Mouse (Mus musculus): ENCODE data around the gene Pus1. TPM values are rescaled to one million over a fixed set of nuclear protein-coding genes. Genes with fewer than 3 reads are reported as not detected.
A peak's percentile ranks its signal among the peaks of the same experiment; 100 is the strongest.
"Not testable (repeated sequence)": the region's sequence is repeated elsewhere in the genome, so short reads cannot be mapped to it uniquely, and the experiment has no call there.

Pus1 gene
- polyA plus RNA-seq, 1 experiment from 2014 or later: 26.8 TPM

DNA sequence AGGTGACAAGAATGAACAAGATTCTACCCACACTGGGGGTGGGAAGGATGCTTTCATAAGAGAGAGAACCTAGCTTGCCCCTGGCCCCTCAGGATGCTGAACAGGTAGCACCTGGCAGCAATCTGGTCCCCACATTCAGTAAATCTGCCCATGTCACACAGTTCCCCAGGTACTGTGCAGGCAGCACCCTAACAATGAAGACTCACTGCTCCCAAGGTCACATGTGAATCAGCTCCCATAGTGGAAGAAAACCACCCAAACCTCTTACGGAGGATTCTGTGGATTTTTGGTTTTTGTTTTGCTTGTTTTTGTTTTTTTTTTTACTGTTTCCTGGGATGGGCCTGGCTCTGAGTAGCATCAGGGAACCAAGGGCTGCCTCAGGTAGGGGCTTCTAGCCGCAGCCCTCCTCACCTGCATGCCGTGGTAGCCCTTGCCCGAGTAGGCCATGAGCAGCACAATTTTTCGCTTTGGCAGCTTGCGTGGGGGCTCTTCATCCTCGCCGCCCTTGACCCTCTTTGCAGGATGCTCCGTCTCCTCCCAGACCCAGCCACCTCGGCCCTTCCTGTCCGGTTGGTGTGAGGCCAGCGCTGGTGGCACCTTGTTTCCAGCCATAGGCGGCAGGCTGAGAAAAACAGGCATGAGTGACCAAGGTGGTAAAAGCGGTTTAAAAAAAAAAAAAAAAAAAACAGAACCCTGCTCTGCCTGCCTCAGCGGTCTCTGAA is 1.0 kb downstream of the Pus1 start:
- Histone ChIP-seq H3K4me2 (replicated peaks) (peak overlapping the region; percentile 97), H3K4me1 (peaks cover 15% of the 10 kb centered on the region), H3K4me3 (peak overlapping the region; percentile 86), H3K27ac (replicated peaks) (no peak overlapping the region), H3K9ac (replicated peaks) (peak overlapping the region; percentile 84), H3K36me3 (peaks cover 43% of the 10 kb centered on the region), H3K27me3 (no peaks in the 10 kb centered on the region), H3K9me3 (no peaks in the 10 kb centered on the region)
- ATAC-seq (ENCODE audit: low FRiP score, low read depth): no peak
- 25% methylated on average over 15 of the region's 15 CpGs for WGBS

GRCm38 (mm10) chr5:110778263-110778662 is 2.2 kb downstream of the Pus1 start:
- Histone ChIP-seq H3K27me3 (no peaks in the 10 kb centered on the region), H3K36me3 (peaks cover 50% of the 10 kb centered on the region), H3K27ac (replicated peaks) (no peak overlapping the region), H3K4me1 (peaks cover 15% of the 10 kb centered on the region), H3K4me3 (no peak overlapping the region), H3K9me3 (no peaks in the 10 kb centered on the region), H3K9ac (replicated peaks) (no peak overlapping the region), H3K4me2 (replicated peaks) (no peak overlapping the region)
- no peak for ATAC-seq (ENCODE audit: low FRiP score, low read depth)
- 92% methylated on average over 12 of the region's 12 CpGs for WGBS

DNA sequence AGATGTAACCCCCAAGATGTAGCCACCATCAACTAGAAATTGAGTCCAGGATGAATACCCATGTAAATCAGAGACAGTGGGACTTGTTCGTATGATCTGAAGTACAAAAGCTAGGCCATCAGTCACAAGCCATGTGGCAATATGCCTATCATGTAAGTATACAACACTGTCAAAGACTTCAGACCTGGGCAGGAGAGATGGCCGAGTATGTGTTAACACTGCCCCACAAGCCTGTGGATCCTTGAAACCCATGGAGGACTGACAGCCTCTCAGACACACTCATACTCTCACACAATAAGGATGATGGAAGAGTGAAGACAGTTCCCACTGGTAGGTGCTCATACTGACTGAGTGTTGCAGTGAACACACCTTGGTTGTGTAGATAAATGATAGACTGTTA is 4.3 kb downstream of the Pus1 start:
- H3K9ac ChIP-seq (replicated peaks): no peak overlapping the region
- H3K4me2 ChIP-seq (replicated peaks): no peak overlapping the region
- H3K36me3 ChIP-seq: peaks cover 50% of the 10 kb centered on the region
- no peak for ATAC-seq (ENCODE audit: low FRiP score, low read depth)
- no peak overlapping the region for H3K27ac ChIP-seq (replicated peaks)
- peaks cover 19% of the 10 kb centered on the region for H3K4me1 ChIP-seq
- WGBS: 89% methylated on average over 2 of the region's 2 CpGs
- H3K4me3 ChIP-seq: no peak overlapping the region
- H3K9me3 ChIP-seq: no peaks in the 10 kb centered on the region
- H3K27me3 ChIP-seq: no peaks in the 10 kb centered on the region

DNA sequence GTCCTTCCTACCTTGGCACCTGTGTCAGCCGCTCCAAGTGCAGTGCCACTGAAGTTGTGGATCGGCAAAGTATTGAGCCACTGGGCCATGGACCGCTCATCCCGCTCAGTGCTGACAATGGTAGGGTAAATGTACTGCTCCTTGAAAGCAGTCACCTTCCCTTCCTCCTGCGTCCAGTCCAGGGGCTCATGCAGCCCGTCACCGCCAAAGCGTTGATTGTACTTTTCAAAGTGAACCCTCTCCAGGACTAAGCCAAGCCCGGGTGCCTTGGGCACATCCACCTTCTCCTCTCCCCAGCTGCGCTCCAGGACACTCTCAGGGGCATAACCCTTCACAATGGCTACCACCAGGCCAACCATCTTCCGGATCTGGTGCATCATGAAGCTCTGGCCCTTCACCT is 5.9 kb downstream of the Pus1 start:
- peaks cover 50% of the 10 kb centered on the region for H3K36me3 ChIP-seq
- H3K9me3 ChIP-seq: no peaks in the 10 kb centered on the region
- H3K4me3 ChIP-seq: no peak overlapping the region
- no peak overlapping the region for H3K9ac ChIP-seq (replicated peaks)
- no peaks in the 10 kb centered on the region for H3K27me3 ChIP-seq
- H3K27ac ChIP-seq (replicated peaks): no peak overlapping the region
- WGBS: 96% methylated on average over 11 of the region's 11 CpGs
- ATAC-seq (ENCODE audit: low FRiP score, low read depth): no peak
- no peak overlapping the region for H3K4me2 ChIP-seq (replicated peaks)
- H3K4me1 ChIP-seq: peaks cover 10% of the 10 kb centered on the region

DNA sequence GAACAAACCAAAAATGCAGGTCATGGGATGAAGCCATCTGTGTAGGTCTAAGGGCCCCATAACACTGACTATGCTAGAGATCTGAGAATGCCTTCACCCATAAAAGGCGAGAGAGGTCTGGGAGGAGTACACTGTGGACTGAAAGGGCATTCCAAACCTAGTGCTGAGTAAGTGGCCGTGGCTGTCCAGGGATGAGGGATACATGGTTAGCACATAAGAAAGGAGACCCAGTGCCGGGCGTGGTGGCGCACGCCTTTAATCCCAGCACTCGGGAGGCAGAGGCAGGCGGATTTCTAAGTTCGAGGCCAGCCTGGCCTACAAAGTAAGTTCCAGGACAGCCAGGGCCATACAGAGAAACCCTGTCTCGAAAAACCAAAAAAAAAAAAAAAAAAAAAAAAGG is 7.5 kb downstream of the Pus1 start:
- H3K36me3 ChIP-seq: peaks cover 43% of the 10 kb centered on the region

DNA sequence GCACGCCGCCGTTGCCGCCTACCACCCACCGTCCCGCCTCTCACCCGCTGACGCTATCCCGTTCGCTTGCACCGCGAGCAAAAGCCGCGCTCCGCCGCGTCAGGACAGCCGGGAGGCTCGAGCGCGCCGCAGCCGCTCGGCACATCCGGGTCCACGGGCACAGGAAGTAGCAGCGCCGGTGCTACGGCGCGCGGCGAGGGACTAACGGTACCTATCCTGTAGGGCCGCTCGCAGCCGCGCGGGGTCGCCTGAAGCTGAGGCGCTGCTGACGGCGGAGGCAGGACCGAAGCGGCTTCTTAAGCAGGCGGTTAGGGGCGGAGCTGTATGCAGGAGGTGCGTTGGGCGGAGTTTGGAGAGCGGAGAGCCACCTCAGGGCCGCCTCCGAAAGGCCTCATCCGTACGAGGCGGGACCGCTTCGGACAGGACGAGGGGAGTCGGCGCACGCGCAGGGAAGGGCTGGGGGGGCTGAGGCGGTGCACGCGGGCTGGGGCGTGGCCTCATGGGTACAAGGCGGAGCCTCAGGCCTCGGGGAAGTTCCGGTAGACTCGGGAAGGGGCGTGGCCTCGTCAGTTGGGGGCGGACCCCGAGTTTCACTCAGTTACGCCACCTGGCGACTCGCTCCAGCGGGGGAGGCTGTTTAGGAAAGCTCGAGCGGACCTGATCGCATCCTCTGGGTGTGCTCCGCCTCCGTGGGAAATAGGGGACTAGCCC is 9.9 kb downstream of the Pus1 start, which contains the start of gene Ep400:
TSS of gene Ep400 (minus strand) at position 270 of the 711 bp plus-strand sequence.
- Histone ChIP-seq H3K9me3 (no peaks in the 10 kb centered on the region), H3K27me3 (no peaks in the 10 kb centered on the region), H3K4me1 (peaks cover 21% of the 10 kb centered on the region), H3K27ac (replicated peaks) (peak within 1 kb of the TSS; percentile 96), H3K4me3 (peak within 1 kb of the TSS; percentile 88), H3K4me2 (replicated peaks) (peak within 1 kb of the TSS; percentile 84), H3K9ac (replicated peaks) (peak within 1 kb of the TSS; percentile 92), H3K36me3 (peaks cover 23% of the 10 kb centered on the region)
- under 1% methylated on average over 83 of the region's 83 CpGs for WGBS
- ATAC-seq (ENCODE audit: low FRiP score, low read depth): peak; percentile 97

More for the DNA sequence above, 7.5 kb downstream of the Pus1 start:
- WGBS: 90% methylated on average over 10 of the region's 10 CpGs
- H3K4me1 ChIP-seq: peaks cover 21% of the 10 kb centered on the region
- not testable (repeated sequence) for H3K4me2 ChIP-seq (replicated peaks); H3K9ac ChIP-seq (replicated peaks); H3K27ac ChIP-seq (replicated peaks); H3K4me3 ChIP-seq; H3K9me3 ChIP-seq; ATAC-seq (ENCODE audit: low FRiP score, low read depth); H3K27me3 ChIP-seq

GRCm38 (mm10) chr5:110770031-110770445 is 10.4 kb downstream of the Pus1 start:
- Histone ChIP-seq H3K4me1 (peaks cover 21% of the 10 kb centered on the region), H3K4me2 (replicated peaks) (peak overlapping the region; percentile 84), H3K9ac (replicated peaks) (peak overlapping the region; percentile 92), H3K9me3 (no peaks in the 10 kb centered on the region), H3K36me3 (peaks cover 18% of the 10 kb centered on the region), H3K4me3 (peak overlapping the region; percentile 88), H3K27ac (replicated peaks) (peak overlapping the region; percentile 96), H3K27me3 (no peaks in the 10 kb centered on the region)
- ATAC-seq (ENCODE audit: low FRiP score, low read depth): no peak
- 0% methylated on average over 30 of the region's 58 CpGs for WGBS

DNA sequence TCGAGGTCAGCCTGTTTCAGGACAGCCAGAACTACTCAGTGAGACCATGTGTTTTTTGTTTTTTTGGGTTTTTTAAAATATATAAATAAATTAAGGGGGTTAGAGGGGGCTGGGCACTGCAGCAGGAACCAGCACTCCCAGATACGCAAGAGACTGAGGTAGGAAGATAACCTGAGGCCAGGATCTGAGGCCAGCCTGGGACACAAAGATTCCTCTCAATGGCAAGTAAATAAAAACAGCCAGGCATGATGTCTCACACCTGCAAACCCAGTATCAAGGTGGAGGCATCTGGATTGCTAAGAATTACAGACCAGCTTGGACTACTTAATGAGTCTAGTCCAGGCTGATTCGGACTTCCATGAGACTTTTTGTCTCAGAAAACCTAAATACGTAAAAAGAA is 11.2 kb downstream of the Pus1 start:
- no peaks in the 10 kb centered on the region for H3K9me3 ChIP-seq
- H3K27ac ChIP-seq (replicated peaks): peak overlapping the region; percentile 96; the same call in 1 of the 2 replicates
- H3K4me1 ChIP-seq: peaks cover 21% of the 10 kb centered on the region
- H3K27me3 ChIP-seq: no peaks in the 10 kb centered on the region
- peak overlapping the region; percentile 92 for H3K9ac ChIP-seq (replicated peaks)
- H3K36me3 ChIP-seq: peaks cover 10% of the 10 kb centered on the region
- no peak for ATAC-seq (ENCODE audit: low FRiP score, low read depth)
- peak overlapping the region; percentile 84 for H3K4me2 ChIP-seq (replicated peaks)
- peak overlapping the region; percentile 88 for H3K4me3 ChIP-seq
- WGBS: 66% methylated on average over 4 of the region's 4 CpGs

GRCm38 (mm10) chr5:110763890-110764289 is 16.6 kb downstream of the Pus1 start:
- no peak overlapping the region for H3K4me2 ChIP-seq (replicated peaks)
- H3K9me3 ChIP-seq: no peaks in the 10 kb centered on the region
- no peak for ATAC-seq (ENCODE audit: low FRiP score, low read depth)
- 95% methylated on average over 8 of the region's 8 CpGs for WGBS
- no peak overlapping the region for H3K9ac ChIP-seq (replicated peaks)
- 0 out of 2 replicates have a peak, but pooled peaks cover 3% of the 10 kb centered on the region for H3K36me3 ChIP-seq
- no peak overlapping the region for H3K27ac ChIP-seq (replicated peaks)
- no peak overlapping the region for H3K4me3 ChIP-seq
- H3K4me1 ChIP-seq: peaks cover 9% of the 10 kb centered on the region
- no peaks in the 10 kb centered on the region for H3K27me3 ChIP-seq

DNA sequence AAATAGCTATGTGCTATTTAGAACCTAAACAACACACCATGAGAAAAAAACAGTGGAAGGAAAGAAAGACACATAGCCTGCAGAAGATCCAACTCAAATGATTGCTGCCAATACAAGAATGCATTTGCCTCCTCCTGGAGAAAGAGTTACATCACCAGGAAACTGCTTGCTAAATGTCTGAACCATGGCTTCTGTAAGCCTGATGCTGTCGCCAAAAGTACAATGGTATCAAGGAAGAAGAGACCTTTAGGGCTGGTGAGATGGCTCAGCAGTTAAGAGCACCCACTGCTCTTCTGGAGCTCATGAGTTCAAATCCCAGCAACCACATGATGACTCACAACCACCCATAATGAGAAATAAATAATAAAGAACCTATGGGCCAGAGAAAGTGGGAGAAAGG is 35.4 kb downstream of the Pus1 start:
- 94% methylated on average over 1 of the region's 1 CpGs for WGBS
- no peak for ATAC-seq (ENCODE audit: low FRiP score, low read depth)
- H3K27ac ChIP-seq (replicated peaks): no peak overlapping the region
- H3K4me1 ChIP-seq: no peaks in the 10 kb centered on the region
- no peak overlapping the region for H3K4me3 ChIP-seq
- no peak overlapping the region for H3K9ac ChIP-seq (replicated peaks)
- no peak overlapping the region for H3K4me2 ChIP-seq (replicated peaks)
- H3K27me3 ChIP-seq: no peaks in the 10 kb centered on the region
- H3K9me3 ChIP-seq: no peaks in the 10 kb centered on the region
- 0 out of 2 replicates have a peak, but pooled peaks cover 1% of the 10 kb centered on the region for H3K36me3 ChIP-seq

GRCm38 (mm10) chr5:110739496-110740275 is 40.8 kb downstream of the Pus1 start:
- Histone ChIP-seq H3K4me2 (replicated peaks) (no peak overlapping the region), H3K27me3 (no peaks in the 10 kb centered on the region), H3K9ac (replicated peaks) (no peak overlapping the region), H3K4me1 (no peaks in the 10 kb centered on the region), H3K36me3 (peaks cover 50% of the 10 kb centered on the region), H3K4me3 (no peak overlapping the region), H3K27ac (replicated peaks) (no peak overlapping the region), H3K9me3 (no peaks in the 10 kb centered on the region)
- WGBS: 97% methylated on average over 7 of the region's 7 CpGs
- no peak for ATAC-seq (ENCODE audit: low FRiP score, low read depth)

GRCm38 (mm10) chr5:110735606-110736005 is 44.9 kb downstream of the Pus1 start:
- WGBS: 92% methylated on average over 1 of the region's 1 CpGs
- H3K27me3 ChIP-seq: no peaks in the 10 kb centered on the region
- no peaks in the 10 kb centered on the region for H3K9me3 ChIP-seq
- no peaks in the 10 kb centered on the region for H3K4me1 ChIP-seq
- H3K9ac ChIP-seq (replicated peaks): no peak overlapping the region
- peaks cover 83% of the 10 kb centered on the region for H3K36me3 ChIP-seq
- H3K4me3 ChIP-seq: no peak overlapping the region
- H3K27ac ChIP-seq (replicated peaks): no peak overlapping the region
- no peak for ATAC-seq (ENCODE audit: low FRiP score, low read depth)
- H3K4me2 ChIP-seq (replicated peaks): no peak overlapping the region
